Mouse (Mus musculus) embryonic facial prominence, embryonic 14.5 days (tissue): ENCODE results near the gene Cd63. TPM values are rescaled to one million over a fixed set of nuclear protein-coding genes. Genes with fewer than 3 reads are reported as not detected.

ENCODE experiments used
- ATAC-seq: fragments of 200-750 bp; cut with Nextera tagmentation; 2 replicates; pipeline ENCODE4 v1.8.0; 2017; ENCODE audit warnings: low read depth, moderate number of reproducible peaks, moderate TSS enrichment
- DNase-seq: peaks from one replicate; pipeline ENCODE4 v3.0.0-alpha.2; 2015; ENCODE audit warnings: low spot score
- H3K27ac ChIP-seq: fragments of 300-500 bp; sonication (generic); replicated peaks from 2 replicates; pipeline ENCODE4 v1.5.1; 2014; ENCODE audit warnings: low read depth, mild to moderate bottlenecking, low read length, moderate library complexity
- H3K27me3 ChIP-seq: fragments of 300-500 bp; sonication (generic); replicated peaks from 2 replicates; pipeline ENCODE4 v1.6.1; 2014; ENCODE audit warnings: low read length; ENCODE audit not compliant: control insufficient read depth, insufficient read depth
- H3K36me3 ChIP-seq: fragments of 300-500 bp; sonication (generic); 2 replicates; pipeline ENCODE4 v1.6.1; 2014; ENCODE audit warnings: low read length, mixed read lengths; ENCODE audit not compliant: control insufficient read depth, insufficient read depth
- H3K4me1 ChIP-seq: fragments of 300-500 bp; sonication (generic); 2 replicates; pipeline ENCODE4 v1.6.1; 2014; ENCODE audit warnings: antibody characterized with exemption, low read length; ENCODE audit not compliant: control insufficient read depth, insufficient read depth
- H3K4me2 ChIP-seq: fragments of 300-500 bp; sonication (generic); 2 replicates; pipeline ENCODE4 v1.6.1; 2014; ENCODE audit warnings: low read depth, mild to moderate bottlenecking, low read length, moderate library complexity, mixed read lengths
- H3K4me3 ChIP-seq: fragments of 300-500 bp; sonication (generic); 2 replicates; pipeline ENCODE4 v1.5.1; 2014; ENCODE audit warnings: low read depth, mild to moderate bottlenecking, low read length
- H3K9ac ChIP-seq: fragments of 300-500 bp; sonication (generic); 2 replicates; pipeline ENCODE4 v1.6.1; 2014; ENCODE audit warnings: low read depth, mild to moderate bottlenecking, low read length, moderate library complexity, mixed read lengths
- H3K9me3 ChIP-seq: fragments of 300-500 bp; sonication (generic); 2 replicates; pipeline ENCODE4 v1.6.1; 2016; ENCODE audit warnings: low read length; ENCODE audit not compliant: control insufficient read depth
- WGBS: fragments of 180-500 bp; shearing (Covaris S2); extraction: QIAGEN DNeasy Blood & Tissue Kit; methylation state at CpG from one replicate; pipeline ENCODE4 v1.1.7; 2014; 5-methylcytosine and 5-hydroxymethylcytosine counted together
- polyA plus RNA-seq: library from polyadenylated mRNA; unstranded; fragments of >200 nt; fragmentation: Nextera tagmentation; extraction: Ambion mirVana; gene quantifications from 2 replicates; pipeline ENCODE4 v1.2.1, GENCODE M21; 2014

The Cd63 gene
- polyA plus RNA-seq, 1 experiment from 2014 or later: 959 TPM

DNA sequence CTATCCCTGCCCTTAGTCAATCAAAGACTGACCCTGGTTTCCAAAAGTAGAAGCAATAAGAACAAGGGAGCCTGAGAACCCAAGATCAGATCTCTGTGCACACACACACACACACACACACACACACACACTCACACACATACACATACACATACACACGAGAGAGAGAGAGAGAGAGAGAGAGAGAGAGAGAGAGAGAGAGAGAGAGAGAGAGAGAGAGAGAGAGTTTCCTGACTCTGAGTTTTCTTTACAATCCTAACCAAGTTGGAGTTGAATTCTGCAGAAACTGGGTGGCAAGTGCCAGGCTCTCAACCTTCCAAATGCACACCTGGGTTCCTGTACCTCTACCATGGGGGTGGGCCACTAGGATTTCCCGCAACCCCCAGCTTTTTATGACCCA, 10.9 kb upstream of the Cd63 start:
- 30% methylated on average over 1 of the region's 2 CpGs for WGBS
- peaks cover 27% of the 10 kb centered on the region for H3K36me3 ChIP-seq
- no peaks in the 10 kb centered on the region for H3K27me3 ChIP-seq
- H3K9ac ChIP-seq: peak overlapping the region; percentile 72
- no peaks in the 10 kb centered on the region for H3K9me3 ChIP-seq
- peak overlapping the region; percentile 84 for H3K4me2 ChIP-seq
- peak overlapping the region; percentile 70 for H3K4me3 ChIP-seq
- ATAC-seq: no peak
- DNase-seq: no peak
- peaks cover 27% of the 10 kb centered on the region for H3K4me1 ChIP-seq
- peak overlapping the region; percentile 90 for H3K27ac ChIP-seq

DNA sequence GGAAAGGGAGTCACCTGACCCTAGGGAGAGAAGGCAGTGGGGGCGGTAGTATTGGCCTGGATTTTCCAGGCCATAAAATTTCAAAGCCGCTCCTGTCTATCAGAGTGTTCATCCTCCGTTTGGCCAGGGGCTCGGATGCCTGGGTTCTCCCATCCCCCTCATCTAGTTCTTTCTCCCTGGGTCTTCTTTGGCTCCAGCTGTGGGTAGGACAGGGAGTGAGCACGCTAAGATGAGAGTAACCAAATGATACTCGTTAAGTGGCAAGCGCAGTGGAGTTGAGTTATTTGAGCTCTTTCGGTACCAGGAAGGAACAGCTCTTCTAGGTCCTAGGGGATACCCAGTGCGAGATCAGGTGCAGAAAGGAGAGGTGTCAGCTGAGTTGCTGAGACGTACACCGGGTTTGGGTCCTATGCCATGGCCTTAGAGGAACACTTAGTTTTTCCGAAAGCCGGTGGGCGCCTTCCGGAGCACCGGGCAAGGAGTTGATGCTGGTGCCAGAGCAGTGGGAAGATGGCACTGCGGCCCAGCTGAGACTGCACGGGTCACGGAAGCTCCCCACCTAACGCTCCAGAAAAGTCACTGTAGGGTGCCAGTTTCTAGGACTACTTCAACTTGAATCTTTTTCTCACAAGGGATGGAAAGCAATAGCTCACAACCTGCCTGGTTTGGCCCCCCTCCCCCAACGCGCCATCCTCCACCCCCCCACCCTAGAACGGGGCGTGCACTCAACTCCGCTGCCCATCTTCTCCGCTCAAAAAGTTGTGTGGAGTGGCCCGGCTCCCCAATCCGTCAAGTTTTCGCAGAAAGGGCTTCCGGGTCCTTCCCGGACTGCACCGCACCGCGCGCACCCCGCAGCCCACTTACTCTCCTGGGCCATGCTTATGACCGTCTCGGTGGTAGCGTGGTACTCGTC, 10.2 kb upstream of the Cd63 start:
- H3K4me3 ChIP-seq: peak overlapping the region; percentile 70
- H3K9ac ChIP-seq: peak overlapping the region; percentile 72
- under 1% methylated on average over 40 of the region's 40 CpGs for WGBS
- H3K36me3 ChIP-seq: peaks cover 21% of the 10 kb centered on the region
- ATAC-seq (no peak), DNase-seq (no peak)
- peak overlapping the region; percentile 90 for H3K27ac ChIP-seq
- no peaks in the 10 kb centered on the region for H3K9me3 ChIP-seq
- H3K27me3 ChIP-seq: no peaks in the 10 kb centered on the region
- peak overlapping the region; percentile 84 for H3K4me2 ChIP-seq
- peaks cover 27% of the 10 kb centered on the region for H3K4me1 ChIP-seq

DNA sequence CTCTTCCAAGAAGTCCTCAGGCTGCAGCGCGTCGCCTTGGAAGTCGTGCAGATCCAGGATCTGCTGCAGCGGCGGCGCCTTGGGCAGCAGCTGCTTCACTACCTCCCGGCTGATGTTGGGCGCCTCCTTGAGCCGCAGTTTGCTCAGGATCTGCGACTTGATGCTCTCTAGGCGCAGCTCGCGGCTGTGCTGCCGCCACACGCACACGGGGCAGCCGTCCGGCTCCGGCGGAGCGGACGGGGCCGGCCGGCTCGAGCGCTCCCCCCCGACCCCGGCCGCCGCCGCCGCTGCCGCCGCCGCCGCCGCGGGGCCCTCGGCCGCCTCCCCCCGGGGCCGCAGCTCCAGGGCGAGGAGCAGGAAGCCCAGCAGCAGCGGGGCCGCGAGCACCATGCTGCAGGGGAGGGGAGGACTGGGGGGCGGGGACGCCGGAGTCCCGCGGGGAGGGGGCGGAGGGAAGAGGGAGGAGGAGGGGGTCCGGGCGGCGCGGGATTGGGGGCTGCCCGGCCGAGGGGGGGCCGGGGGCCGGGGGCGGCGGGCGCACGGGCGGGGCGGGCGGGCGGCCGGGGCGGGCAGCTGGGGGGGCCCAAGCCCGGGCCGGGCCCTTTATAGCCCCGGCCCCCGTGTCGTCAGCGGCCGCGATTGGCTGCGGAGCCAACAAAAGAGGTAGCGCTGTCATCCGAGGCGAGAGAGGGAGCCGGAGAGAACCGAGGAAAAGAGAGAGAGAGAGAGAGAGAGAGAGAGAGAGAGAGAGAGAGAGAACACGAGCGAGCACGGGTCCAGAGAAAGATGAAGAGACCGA, 9.3 kb upstream of the Cd63 start, which contains the start of gene Gdf11:
Gene Gdf11, minus strand, starts transcription at position 423 of the 799 bp plus-strand sequence.
- peak within 1 kb of the TSS; percentile 70 for H3K4me3 ChIP-seq
- DNase-seq (peak; percentile 94), ATAC-seq (peak; percentile 87)
- H3K9ac ChIP-seq: peak within 1 kb of the TSS; percentile 72
- peak within 1 kb of the TSS; percentile 84 for H3K4me2 ChIP-seq
- 0% methylated on average over 38 of the region's 89 CpGs for WGBS
- 0 out of 2 replicates have a peak, but pooled peaks cover 6% of the 10 kb centered on the region for H3K27me3 ChIP-seq
- H3K4me1 ChIP-seq: peaks cover 34% of the 10 kb centered on the region
- H3K9me3 ChIP-seq: no peaks in the 10 kb centered on the region
- peaks cover 13% of the 10 kb centered on the region for H3K36me3 ChIP-seq
- H3K27ac ChIP-seq: peak within 1 kb of the TSS; percentile 90

DNA sequence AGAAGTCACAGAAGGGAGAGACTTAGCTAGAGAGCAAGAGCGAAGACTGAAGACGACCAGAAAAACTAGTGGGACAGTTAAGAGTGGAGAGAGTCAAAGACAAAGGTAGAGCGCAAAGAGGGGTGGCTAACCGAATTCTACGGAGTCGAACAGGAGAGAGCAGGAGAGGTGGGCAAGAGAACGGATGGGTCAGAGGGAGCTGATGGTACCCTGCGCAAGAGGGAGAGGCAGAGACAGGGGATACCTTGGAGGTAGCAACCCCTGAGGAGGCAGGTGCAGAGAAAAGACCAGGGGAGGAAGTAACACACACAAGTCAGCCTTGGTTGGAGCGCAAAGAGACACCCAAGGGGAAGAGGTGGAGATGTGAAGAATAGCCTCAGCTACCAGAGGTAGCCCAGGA, 8.5 kb upstream of the Cd63 start:
- DNase-seq (no peak), ATAC-seq (no peak; the same call in 1 of the 2 replicates)
- 0 out of 2 replicates have a peak, but pooled peaks cover 8% of the 10 kb centered on the region for H3K27me3 ChIP-seq
- under 1% methylated on average over 9 of the region's 9 CpGs for WGBS
- peak overlapping the region; percentile 90 for H3K27ac ChIP-seq
- H3K9ac ChIP-seq: peak overlapping the region; percentile 72
- peak overlapping the region; percentile 84 for H3K4me2 ChIP-seq
- peaks cover 7% of the 10 kb centered on the region for H3K36me3 ChIP-seq
- peaks cover 35% of the 10 kb centered on the region for H3K4me1 ChIP-seq
- H3K4me3 ChIP-seq: peak overlapping the region; percentile 70
- no peaks in the 10 kb centered on the region for H3K9me3 ChIP-seq

DNA sequence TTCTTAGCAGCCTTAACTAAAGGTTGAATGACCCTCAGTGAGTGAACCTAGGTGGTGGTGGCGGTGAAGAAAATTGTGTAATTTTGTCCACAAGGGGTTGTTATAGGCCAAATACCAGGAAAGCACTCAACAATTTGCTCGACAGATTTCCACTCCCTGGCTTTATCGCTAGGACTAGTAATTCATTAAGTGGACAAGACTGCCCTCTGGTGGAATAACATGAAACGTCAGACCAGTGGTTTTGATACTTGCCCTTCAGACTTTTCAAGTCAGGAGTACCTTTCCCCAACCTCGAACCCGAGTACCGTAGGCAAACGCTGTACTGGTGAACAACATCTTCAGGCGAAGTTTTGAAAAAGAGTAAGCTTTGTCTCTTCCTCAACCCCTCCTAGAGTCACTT, 5.4 kb upstream of the Cd63 start:
- peaks cover 18% of the 10 kb centered on the region; the same call in 1 of the 2 replicates for H3K4me1 ChIP-seq
- H3K9ac ChIP-seq: no peak overlapping the region
- H3K9me3 ChIP-seq: no peaks in the 10 kb centered on the region
- H3K4me2 ChIP-seq: peak overlapping the region; percentile 37
- no peak overlapping the region for H3K27ac ChIP-seq
- H3K36me3 ChIP-seq: no peaks in the 10 kb centered on the region
- 0% methylated on average over 9 of the region's 9 CpGs for WGBS
- 0 out of 2 replicates have a peak, but pooled peaks cover 8% of the 10 kb centered on the region for H3K27me3 ChIP-seq
- ATAC-seq (peak; percentile 9; the same call in 1 of the 2 replicates), DNase-seq (peak; percentile 93)
- H3K4me3 ChIP-seq: no peak overlapping the region

DNA sequence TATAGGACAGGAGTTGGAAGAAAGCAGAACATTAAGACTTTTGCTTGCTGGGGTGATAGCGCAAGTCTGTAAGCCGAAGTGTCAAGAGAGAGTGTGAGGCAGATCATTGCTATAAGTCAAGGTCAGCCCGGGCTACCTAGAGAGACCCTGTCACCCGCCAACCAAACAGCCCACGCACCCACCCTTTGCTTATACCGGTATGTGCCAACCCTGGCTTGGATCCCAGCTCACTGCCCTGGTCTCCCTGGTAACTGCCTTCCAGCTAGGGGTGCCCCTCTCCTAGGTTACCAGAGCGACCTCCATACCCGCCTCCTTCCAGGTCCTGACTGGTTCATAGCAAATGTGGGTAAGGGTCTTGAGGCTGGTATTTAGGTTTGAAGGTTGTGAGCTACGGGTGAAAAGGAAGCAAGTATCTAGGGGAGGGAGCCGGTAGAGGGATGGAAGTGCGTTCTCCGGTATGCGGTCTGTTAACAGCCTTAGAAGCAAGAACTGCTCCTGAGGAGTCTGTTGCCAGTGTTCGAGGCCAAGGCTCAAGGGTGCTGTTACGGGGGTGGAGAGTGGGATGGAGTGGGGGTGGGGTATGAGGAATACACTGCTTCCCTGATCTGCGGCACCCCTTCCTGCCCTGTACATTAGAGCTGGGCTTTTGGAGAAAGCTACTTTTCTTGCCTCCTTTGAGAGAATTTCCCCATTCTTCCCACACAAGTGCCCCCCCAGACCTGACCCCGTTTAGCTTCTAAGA, 4.7 kb upstream of the Cd63 start:
- Histone ChIP-seq H3K4me3 (peak overlapping the region; percentile 4; the same call in 1 of the 2 replicates), H3K9ac (0 out of 2 replicates have a peak overlapping the region, but pooled peaks have one; percentile 21), H3K9me3 (no peaks in the 10 kb centered on the region), H3K4me1 (peaks cover 15% of the 10 kb centered on the region; the same call in 1 of the 2 replicates), H3K27ac (peak overlapping the region; percentile 28; the same call in 1 of the 2 replicates), H3K4me2 (peak overlapping the region; percentile 37), H3K27me3 (0 out of 2 replicates have a peak, but pooled peaks cover 8% of the 10 kb centered on the region), H3K36me3 (no peaks in the 10 kb centered on the region)
- peak; percentile 4; the same call in 1 of the 2 replicates for ATAC-seq
- peak; percentile 47 for DNase-seq
- WGBS: 5% methylated on average over 17 of the region's 17 CpGs

DNA sequence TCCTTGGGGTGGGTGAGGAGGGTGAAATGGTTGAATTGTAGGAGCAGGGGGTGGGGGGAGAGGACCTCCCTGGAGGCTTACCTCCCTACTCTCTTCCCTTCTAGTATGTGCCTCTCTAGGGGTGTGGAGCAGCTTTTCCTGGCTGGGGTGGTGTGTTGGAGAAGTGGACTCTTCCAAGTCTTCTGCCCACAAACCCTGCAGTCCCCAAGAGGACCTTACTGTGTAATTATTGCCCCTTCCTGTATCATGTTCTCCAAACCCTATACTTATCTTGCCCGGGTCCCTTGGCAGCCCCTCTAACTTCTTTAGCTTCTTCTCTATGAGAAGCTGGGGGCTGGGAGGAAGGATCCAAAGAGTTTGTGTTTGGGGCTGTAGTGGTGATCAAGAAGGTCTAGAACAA, 4.0 kb upstream of the Cd63 start:
- DNase-seq (peak; percentile 55), ATAC-seq (peak; percentile 31; the same call in 1 of the 2 replicates)
- H3K4me2 ChIP-seq: peak overlapping the region; percentile 37
- no peak overlapping the region for H3K4me3 ChIP-seq
- H3K27me3 ChIP-seq: 0 out of 2 replicates have a peak, but pooled peaks cover 8% of the 10 kb centered on the region
- H3K4me1 ChIP-seq: peaks cover 15% of the 10 kb centered on the region; the same call in 1 of the 2 replicates
- H3K9ac ChIP-seq: no peak overlapping the region
- H3K9me3 ChIP-seq: no peaks in the 10 kb centered on the region
- H3K27ac ChIP-seq: peak overlapping the region; percentile 28; the same call in 1 of the 2 replicates
- 27% methylated on average over 1 of the region's 1 CpGs for WGBS
- H3K36me3 ChIP-seq: no peaks in the 10 kb centered on the region
